Mouse (Mus musculus) hindbrain, embryonic 14.5 days (tissue): ENCODE data around the gene Akt1s1. TPM values are rescaled to one million over a fixed set of nuclear protein-coding genes. Genes with fewer than 3 reads are reported as not detected.

Source experiments
- ATAC-seq: fragments of 200-750 bp; cut with Nextera tagmentation; 2 replicates; pipeline ENCODE4 v1.8.0; 2017; ENCODE audit warnings: moderate number of reproducible peaks, mild to moderate bottlenecking, moderate TSS enrichment, moderate library complexity; ENCODE audit not compliant: low FRiP score
- DNase-seq: peaks from one replicate; pipeline ENCODE4 v3.0.0-alpha.2; 2015; ENCODE audit warnings: low spot score
- H3K27ac ChIP-seq: fragments of 300-500 bp; sonication (generic); 2 replicates; pipeline ENCODE4 v1.5.1; 2014; ENCODE audit warnings: mild to moderate bottlenecking, moderate library complexity
- H3K27me3 ChIP-seq: fragments of 300-500 bp; sonication (generic); 2 replicates; pipeline ENCODE4 v1.6.1; 2014; ENCODE audit warnings: mild to moderate bottlenecking, low read length, mixed read lengths; ENCODE audit not compliant: control insufficient read depth, insufficient read depth
- H3K36me3 ChIP-seq: fragments of 300-500 bp; sonication (generic); replicated peaks from 2 replicates; pipeline ENCODE4 v1.6.1; 2014; ENCODE audit not compliant: control insufficient read depth, insufficient read depth
- H3K4me1 ChIP-seq: fragments of 300-500 bp; sonication (generic); replicated peaks from 2 replicates; pipeline ENCODE4 v1.6.1; 2014; ENCODE audit warnings: antibody characterized with exemption, low read length, mixed read lengths; ENCODE audit not compliant: control insufficient read depth, insufficient read depth
- H3K4me2 ChIP-seq: fragments of 300-500 bp; sonication (generic); replicated peaks from 2 replicates; pipeline ENCODE4 v1.6.1; 2014; ENCODE audit warnings: mild to moderate bottlenecking, moderate library complexity
- H3K4me3 ChIP-seq: fragments of 300-500 bp; sonication (generic); replicated peaks from 2 replicates; pipeline ENCODE4 v1.5.1; 2014; ENCODE audit warnings: mild to moderate bottlenecking, low read length
- H3K9ac ChIP-seq: fragments of 300-500 bp; sonication (generic); 2 replicates; pipeline ENCODE4 v1.6.1; 2014
- H3K9me3 ChIP-seq: fragments of 300-500 bp; sonication (generic); 2 replicates; pipeline ENCODE4 v1.6.1; 2016; ENCODE audit warnings: low read length; ENCODE audit not compliant: control insufficient read depth
- WGBS: fragments of 180-500 bp; shearing (Covaris S2); extraction: QIAGEN DNeasy Blood & Tissue Kit; methylation state at CpG from one replicate; pipeline ENCODE4 v1.1.7; 2014; 5-methylcytosine and 5-hydroxymethylcytosine counted together
- polyA plus RNA-seq: library from polyadenylated mRNA; unstranded; fragments of >200 nt; fragmentation: Nextera tagmentation; extraction: Ambion mirVana; gene quantifications from 2 replicates; pipeline ENCODE4 v1.2.1, GENCODE M21; 2014

The Akt1s1 gene
- polyA plus RNA-seq, 1 experiment from 2014 or later: 59.1 TPM

DNA sequence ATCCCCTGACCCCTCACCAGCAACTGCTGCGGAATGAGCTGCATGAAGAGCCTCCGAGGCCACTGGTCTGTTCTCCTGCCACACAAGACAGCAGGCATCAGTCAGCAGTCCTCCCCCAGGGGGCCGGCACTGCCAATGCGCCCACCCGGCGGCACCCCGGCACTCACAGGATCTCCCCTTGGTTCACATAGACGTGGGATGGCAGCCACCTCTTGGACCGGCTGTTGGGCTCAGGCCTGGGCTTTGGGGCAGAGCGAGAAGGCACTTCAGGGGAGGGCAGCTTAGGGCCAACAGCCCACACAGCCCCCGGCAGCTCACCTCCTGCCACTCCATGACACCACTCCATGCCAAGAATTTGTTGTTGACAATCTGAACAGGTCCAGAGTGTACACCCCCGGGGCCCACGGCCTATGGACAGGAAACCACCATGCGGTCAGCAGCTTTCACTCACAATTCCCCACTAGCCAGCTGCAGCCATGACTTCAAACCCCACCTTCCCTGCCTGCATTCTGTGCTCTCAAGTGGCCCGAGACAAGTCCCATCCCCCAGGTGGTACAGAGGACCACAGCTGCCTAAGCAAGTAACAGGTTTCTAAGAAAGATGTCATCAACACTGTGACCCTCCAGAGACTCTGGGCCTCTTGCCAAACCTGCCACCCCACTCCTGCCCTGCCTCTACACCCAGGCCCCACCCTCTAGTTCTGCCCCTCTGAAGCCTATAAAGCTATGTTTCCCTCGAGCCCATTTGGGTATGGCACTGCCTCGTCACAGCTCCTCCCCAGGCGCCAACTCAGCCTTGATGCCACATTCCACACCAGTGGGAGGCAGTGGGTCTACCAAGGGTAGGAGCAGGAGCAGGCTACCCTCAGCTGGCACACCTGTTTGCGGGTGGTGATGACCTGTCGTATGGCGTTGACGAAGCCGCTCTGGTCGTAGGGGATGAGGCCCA is 16.1 kb downstream of the Akt1s1 start:
- Histone ChIP-seq H3K4me1 (peaks cover 30% of the 10 kb centered on the region), H3K9ac (no peak overlapping the region), H3K4me2 (0 out of 2 replicates have a peak overlapping the region, but pooled peaks have one; percentile 89), H3K9me3 (no peaks in the 10 kb centered on the region), H3K27me3 (no peaks in the 10 kb centered on the region), H3K36me3 (peaks cover 61% of the 10 kb centered on the region), H3K4me3 (no peak overlapping the region), H3K27ac (no peak overlapping the region)
- WGBS: 82% methylated on average over 24 of the region's 24 CpGs
- DNase-seq: no peak
- ATAC-seq: no peak

DNA sequence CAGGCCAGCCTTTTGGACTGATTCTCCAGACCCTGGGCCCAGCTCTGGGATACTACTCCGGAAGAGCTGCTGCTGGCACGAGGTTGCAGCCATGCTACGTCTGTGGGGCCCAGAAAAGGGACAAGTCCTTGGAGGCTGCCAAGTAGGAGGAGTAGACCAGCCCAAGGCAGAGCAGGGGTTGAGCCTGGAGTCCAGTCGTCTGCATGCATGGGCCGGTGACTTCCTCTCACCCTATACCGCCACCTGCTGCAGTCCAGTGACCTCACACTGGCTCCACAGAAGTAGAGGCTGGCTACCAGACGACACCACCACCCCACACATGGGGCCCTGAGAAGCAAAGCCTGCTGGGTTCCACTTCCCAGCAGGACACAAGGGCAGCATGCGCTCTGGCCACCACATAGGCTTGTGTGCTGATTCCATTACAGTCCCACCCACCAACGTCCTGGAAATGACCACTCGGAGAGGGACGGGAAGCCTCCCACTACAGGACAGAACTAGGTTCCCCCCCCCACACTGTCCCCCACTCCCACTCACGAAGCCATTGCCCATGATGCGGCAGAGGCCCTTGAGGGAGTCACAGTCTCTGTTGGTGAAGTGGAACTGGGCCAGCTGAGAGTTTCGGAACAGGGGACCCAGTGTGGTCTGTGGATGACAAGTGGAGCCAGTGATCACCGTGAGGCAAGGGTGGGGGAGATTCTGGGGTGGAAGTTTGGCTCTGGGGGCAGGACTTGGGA is 17.7 kb downstream of the Akt1s1 start:
- WGBS: 61% methylated on average over 15 of the region's 15 CpGs
- Histone ChIP-seq H3K27me3 (no peaks in the 10 kb centered on the region), H3K4me3 (peak overlapping the region; percentile 96; the same call in 1 of the 2 replicates), H3K27ac (0 out of 2 replicates have a peak overlapping the region, but pooled peaks have one; percentile 11), H3K36me3 (peaks cover 55% of the 10 kb centered on the region), H3K4me1 (peaks cover 37% of the 10 kb centered on the region), H3K4me2 (peak overlapping the region; percentile 89), H3K9ac (peak overlapping the region; percentile 44), H3K9me3 (no peaks in the 10 kb centered on the region)
- DNase-seq (peak; percentile 54), ATAC-seq (no peak)

DNA sequence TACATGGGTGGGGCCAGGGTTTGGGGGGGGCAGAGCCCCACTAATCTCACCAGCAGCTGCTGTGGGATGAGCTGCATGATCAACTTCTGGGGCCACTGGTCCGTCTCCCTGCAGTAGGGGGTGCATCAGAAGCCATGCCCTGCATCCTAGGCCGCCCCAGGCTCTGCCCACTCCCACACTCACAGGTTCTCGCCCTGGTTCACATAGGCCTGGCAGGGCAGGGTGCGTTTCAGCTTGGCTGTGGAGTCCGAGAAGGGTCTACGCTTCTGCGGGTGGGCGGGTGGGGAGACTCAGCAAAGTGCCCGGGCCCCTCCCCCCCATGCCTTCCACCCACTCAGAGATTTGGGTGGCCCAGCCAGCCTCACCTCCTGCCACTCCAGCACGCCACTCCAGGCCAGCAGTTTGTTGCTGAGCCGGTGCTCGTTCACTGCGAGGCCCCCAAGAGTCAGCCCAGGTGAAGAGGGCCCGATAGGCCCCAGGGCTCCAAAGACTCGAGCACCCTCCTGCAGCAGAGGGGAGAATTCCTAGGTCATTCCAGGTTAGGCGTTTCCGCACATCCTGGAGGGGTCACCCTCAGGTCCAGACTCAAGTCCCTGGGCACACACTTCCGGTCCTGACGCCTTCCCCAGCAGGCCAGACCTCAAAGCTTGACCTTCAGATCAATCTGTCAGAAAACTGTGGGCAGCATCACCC is 18.4 kb downstream of the Akt1s1 start:
- Histone ChIP-seq H3K36me3 (peaks cover 48% of the 10 kb centered on the region), H3K4me1 (peaks cover 37% of the 10 kb centered on the region), H3K27ac (no peak overlapping the region), H3K27me3 (no peaks in the 10 kb centered on the region), H3K4me3 (peak overlapping the region; percentile 96), H3K9me3 (no peaks in the 10 kb centered on the region), H3K4me2 (peak overlapping the region; percentile 89), H3K9ac (peak overlapping the region; percentile 100)
- ATAC-seq (no peak), DNase-seq (no peak)
- WGBS: 67% methylated on average over 18 of the region's 19 CpGs

DNA sequence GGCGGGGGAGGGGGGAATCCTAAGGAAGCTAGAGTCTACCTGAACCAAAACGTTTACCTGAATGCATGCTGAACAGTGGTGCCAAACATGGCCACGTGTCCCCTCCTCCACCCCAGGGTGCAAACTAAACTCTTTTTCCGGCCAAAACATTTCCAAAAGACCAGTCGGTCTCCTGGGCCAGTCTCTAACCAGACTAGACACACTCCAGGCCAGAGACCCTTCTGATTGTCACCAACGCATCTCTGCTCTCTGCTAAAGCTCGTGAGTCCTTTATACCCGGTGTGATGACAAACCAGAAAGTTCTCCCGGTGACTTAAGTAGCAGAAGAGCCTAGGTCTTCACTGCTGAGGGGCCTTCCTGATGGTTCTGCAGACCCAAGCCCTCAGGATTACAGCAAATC is 19.0 kb downstream of the Akt1s1 start:
- Histone ChIP-seq H3K9me3 (no peaks in the 10 kb centered on the region), H3K4me2 (peak overlapping the region; percentile 89), H3K27me3 (no peaks in the 10 kb centered on the region), H3K4me3 (peak overlapping the region; percentile 96), H3K27ac (no peak overlapping the region), H3K36me3 (peaks cover 42% of the 10 kb centered on the region), H3K4me1 (peaks cover 37% of the 10 kb centered on the region), H3K9ac (peak overlapping the region; percentile 100)
- ATAC-seq: no peak
- 54% methylated on average over 9 of the region's 9 CpGs for WGBS
- DNase-seq: no peak

DNA sequence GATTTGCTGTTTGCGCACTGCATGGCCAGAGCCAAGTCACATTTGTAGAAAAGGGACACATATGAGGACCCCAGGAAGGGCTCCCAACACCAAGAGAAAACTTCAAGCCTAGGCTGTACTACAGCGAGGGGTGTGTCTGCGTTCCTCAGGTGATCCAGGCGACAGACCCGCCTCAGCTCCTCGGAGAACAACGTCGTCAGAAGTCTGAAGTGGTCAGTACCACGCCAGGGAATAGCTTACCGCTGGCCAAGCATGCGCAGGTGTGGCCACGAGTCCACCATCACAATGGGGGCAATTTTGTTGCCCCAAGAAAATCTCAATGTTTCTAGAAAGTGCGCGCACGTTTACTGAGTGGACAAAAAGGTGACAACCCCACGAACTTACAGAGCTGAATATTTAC is 19.7 kb downstream of the Akt1s1 start:
- H3K9me3 ChIP-seq: no peaks in the 10 kb centered on the region
- H3K27ac ChIP-seq: peak overlapping the region; percentile 100
- DNase-seq: no peak
- H3K4me2 ChIP-seq: peak overlapping the region; percentile 89
- peaks cover 35% of the 10 kb centered on the region for H3K36me3 ChIP-seq
- ATAC-seq: no peak
- H3K9ac ChIP-seq: peak overlapping the region; percentile 100
- WGBS: 6% methylated on average over 16 of the region's 16 CpGs
- peak overlapping the region; percentile 96 for H3K4me3 ChIP-seq
- no peaks in the 10 kb centered on the region for H3K27me3 ChIP-seq
- peaks cover 37% of the 10 kb centered on the region for H3K4me1 ChIP-seq

DNA sequence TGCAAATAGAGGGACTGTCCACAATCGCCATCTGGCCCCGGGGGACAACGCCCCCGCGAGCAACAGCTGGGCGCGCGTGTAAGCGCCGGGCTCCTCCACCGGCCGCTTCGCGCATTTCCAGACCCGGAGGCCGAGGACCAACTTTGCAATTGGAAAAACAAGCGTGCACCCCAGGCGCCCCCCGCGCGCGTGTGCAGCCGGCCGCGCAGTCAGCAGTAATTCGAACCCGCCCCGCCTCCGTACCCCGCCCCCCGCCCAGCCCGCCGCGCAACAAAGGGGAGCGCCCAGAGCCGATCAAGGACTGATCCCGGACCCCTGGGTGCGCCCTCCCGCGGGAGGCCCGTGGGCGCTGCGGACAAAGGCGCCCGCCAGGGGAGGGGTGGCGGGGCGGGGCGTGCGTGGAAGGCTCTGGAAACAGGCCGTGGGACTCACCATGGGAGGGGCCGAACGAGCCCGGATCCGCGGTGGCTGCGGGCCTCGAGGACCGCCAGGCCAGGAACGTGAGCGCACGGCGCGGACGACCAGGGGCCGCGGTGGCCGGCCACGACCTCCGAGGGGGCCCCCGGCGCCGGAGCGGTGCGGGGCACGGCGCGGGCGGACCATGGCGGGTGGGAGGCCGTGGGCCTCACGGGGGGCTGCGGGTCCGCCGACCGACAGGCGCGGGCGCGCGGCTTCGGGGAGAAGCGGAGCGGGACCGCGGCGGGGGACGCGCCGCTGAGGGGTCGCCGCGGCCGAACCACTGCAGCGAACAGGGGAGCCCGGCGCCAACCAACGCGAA is 20.3 kb downstream of the Akt1s1 start:
- H3K27ac ChIP-seq: peak overlapping the region; percentile 100
- H3K4me3 ChIP-seq: peak overlapping the region; percentile 96
- peak overlapping the region; percentile 89 for H3K4me2 ChIP-seq
- H3K9ac ChIP-seq: peak overlapping the region; percentile 100
- under 1% methylated on average over 94 of the region's 108 CpGs for WGBS
- H3K27me3 ChIP-seq: no peaks in the 10 kb centered on the region
- H3K9me3 ChIP-seq: no peaks in the 10 kb centered on the region
- DNase-seq (peak; percentile 56), ATAC-seq (peak; percentile 9; the same call in 1 of the 2 replicates)
- peaks cover 37% of the 10 kb centered on the region for H3K4me1 ChIP-seq
- peaks cover 29% of the 10 kb centered on the region for H3K36me3 ChIP-seq

DNA sequence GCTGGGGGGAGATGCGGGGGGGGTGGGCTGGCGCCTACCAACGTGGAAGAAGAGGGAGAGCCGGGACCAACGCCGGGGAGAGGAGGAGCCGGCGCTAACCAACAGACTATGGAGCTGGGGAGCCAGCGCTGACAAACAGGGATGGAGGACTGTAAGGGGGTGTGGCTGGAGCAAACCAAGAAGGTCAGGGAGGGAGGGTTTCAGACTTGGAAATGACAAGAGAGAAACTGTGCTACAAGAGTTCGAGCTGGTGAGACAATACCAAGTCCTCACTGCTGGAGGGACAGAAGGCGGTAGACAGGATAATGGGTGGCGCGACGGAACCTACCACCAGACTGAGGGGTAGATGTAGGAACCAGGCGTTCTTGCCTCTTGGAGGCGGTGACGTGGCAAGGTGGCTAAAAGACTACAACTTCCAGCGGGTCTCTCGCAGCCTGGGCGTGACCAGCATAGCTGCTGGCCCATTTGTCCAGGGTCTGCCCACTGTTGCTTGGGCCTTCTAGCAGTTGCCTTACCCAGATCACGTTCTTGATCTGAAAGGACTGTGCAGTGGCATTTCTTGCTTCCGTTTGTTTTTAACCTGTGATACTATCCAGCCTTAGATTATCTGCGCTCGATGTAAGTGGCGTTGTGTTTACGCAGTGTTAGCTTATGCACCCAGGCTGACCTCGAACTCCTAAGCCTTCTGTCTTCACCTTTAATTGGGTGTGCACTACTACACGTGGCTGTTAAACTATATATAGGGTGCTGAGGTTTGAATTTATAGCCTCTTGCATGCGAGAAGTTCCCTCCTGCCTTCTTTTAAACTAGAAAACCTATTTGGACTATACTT is 21.1 kb downstream of the Akt1s1 start, which contains the start of gene Ptov1:
TSS of gene Ptov1 (minus strand) at position 92 of the 832 bp plus-strand sequence.
- Histone ChIP-seq H3K27me3 (no peaks in the 10 kb centered on the region), H3K4me3 (peak within 1 kb of the TSS; percentile 96), H3K4me1 (peaks cover 37% of the 10 kb centered on the region), H3K27ac (peak within 1 kb of the TSS; percentile 100), H3K9me3 (no peaks in the 10 kb centered on the region), H3K36me3 (peaks cover 21% of the 10 kb centered on the region), H3K9ac (peak within 1 kb of the TSS; percentile 100), H3K4me2 (peak within 1 kb of the TSS; percentile 89)
- WGBS: 10% methylated on average over 29 of the region's 29 CpGs
- peak; percentile 92 for DNase-seq
- peak; percentile 95 for ATAC-seq

GRCm38 (mm10) chr7:44870614-44871013 is 21.8 kb downstream of the Akt1s1 start:
- H3K4me1 ChIP-seq: peaks cover 35% of the 10 kb centered on the region
- H3K4me3 ChIP-seq: peak overlapping the region; percentile 96; the same call in 1 of the 2 replicates
- H3K36me3 ChIP-seq: peaks cover 14% of the 10 kb centered on the region
- no peaks in the 10 kb centered on the region for H3K27me3 ChIP-seq
- no peak for DNase-seq
- H3K4me2 ChIP-seq: peak overlapping the region; percentile 89
- 79% methylated on average over 6 of the region's 6 CpGs for WGBS
- H3K9me3 ChIP-seq: no peaks in the 10 kb centered on the region
- peak overlapping the region; percentile 100 for H3K9ac ChIP-seq
- H3K27ac ChIP-seq: peak overlapping the region; percentile 100
- ATAC-seq: no peak
